Mouse (Mus musculus): ENCODE measurements around the gene Grin2a. TPM values are rescaled to one million over a fixed set of nuclear protein-coding genes. Genes with fewer than 3 reads are reported as not detected.

The Grin2a gene
- polyA plus RNA-seq, 1 experiment from 2014 or later: 2.2 TPM

Other genes with a start within 250 kb of the Grin2a start
- gene Rpl39l, start 174.7 kb upstream of the Grin2a start, polyA plus RNA-seq (2015; fragmentation: Nextera tagmentation; extraction: Ambion mirVana): 3.9 TPM in 2 replicates
- 1.1 and 1.3 TPM in 2 replicates for gene Atf7ip2, start 197.2 kb upstream of the Grin2a start, polyA plus RNA-seq (2015; fragmentation: Nextera tagmentation; extraction: Ambion mirVana)